Mouse (Mus musculus) kidney, adult 2 months (tissue): ENCODE measurements around the gene Adamts8.

ENCODE experiments used
- CTCF ChIP-seq: fragments of 200-500 bp; conservative IDR thresholded peaks from 2 replicates; pipeline ENCODE4 v1.5.1; 2011; ENCODE audit warnings: low read depth, mild to moderate bottlenecking, control low read depth, low read length, moderate library complexity, mixed read lengths; ENCODE audit not compliant: insufficient read depth, insufficient read length
- POLR2A ChIP-seq: fragments of 200-500 bp; IDR thresholded peaks from one replicate; pipeline ENCODE4 v1.6.1; 2011; ENCODE audit warnings: low read depth, low read length, control low read depth

GRCm38 (mm10) chr9:30970001-30970400 lies 27.6 kb downstream of the Adamts8 start:
- no peak for TF ChIP-seq POLR2A
- no peak for TF ChIP-seq CTCF
